Mouse (Mus musculus) cerebellum, adult 8-10 months (tissue): ENCODE data around the gene Lrp4.
"Not testable (repeated sequence)": the region's sequence is repeated elsewhere in the genome, so short reads cannot be mapped to it uniquely, and the experiment has no call there.

Experiments used
- DNase-seq: peaks from one replicate; pipeline ENCODE4 v3.0.0; 2022

Lrp4 gene

DNA sequence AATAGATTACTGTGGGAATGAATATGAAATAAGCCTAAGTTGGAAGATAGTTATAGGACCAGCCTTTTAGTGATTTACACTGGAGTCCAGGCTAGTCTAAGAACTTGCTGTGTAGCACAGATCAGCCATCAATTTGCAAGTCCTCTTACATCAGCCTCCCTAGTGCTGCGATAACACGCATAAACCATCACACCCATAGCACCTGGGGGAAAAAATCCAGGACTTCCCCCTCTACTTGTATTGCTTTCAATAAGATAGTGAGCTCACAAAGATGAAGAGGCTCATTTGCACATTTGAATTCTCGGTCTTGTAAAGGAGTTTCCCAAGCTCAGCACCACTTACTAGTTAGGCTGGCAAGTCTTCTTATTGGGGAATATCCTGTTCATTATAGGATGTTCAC is 2.9 kb upstream of the Lrp4 start:
- no peak for DNase-seq

- peak; percentile 39 for DNase-seq
Observed at GRCm38 (mm10) chr2:91455826-91456225, 1.5 kb upstream of the Lrp4 start.

DNA sequence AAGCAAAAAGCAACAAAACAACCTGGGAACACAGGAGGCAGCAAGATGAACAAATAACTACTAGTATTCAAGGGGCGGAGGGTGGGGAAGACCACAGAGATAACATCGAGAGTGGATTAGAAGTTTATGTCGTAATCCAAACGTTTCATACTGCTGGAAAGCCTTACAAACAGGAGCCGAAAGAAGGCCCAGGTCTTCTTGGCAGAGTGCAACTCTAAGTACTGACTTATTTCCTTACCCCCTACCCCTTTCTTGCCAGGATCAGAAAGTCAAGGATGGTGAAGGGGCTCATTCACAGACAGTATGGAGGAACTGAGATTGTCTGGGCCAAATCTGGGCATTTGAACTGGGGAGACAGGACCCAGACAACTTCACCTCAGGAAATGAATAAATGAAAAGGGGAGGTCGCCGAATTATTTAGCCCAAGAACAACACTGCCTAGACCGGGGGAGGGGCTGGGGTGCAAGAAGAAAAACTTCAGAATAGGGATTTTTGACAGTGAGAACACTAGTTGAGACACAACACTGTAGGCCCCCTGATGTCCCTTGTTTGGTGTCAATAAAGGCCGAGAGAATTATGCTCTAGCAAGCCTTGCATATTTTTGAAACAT is 715 bp upstream of the Lrp4 start:
- no peak for DNase-seq

GRCm38 (mm10) chr2:91457656-91458251 is 443 bp downstream of the Lrp4 start:
- DNase-seq: no peak

GRCm38 (mm10) chr2:91458252-91458672 is 951 bp downstream of the Lrp4 start:
- no peak for DNase-seq

GRCm38 (mm10) chr2:91458673-91459391 is 1.5 kb downstream of the Lrp4 start:
- no peak for DNase-seq

GRCm38 (mm10) chr2:91460076-91460475 is 2.8 kb downstream of the Lrp4 start:
- DNase-seq: no peak

DNA sequence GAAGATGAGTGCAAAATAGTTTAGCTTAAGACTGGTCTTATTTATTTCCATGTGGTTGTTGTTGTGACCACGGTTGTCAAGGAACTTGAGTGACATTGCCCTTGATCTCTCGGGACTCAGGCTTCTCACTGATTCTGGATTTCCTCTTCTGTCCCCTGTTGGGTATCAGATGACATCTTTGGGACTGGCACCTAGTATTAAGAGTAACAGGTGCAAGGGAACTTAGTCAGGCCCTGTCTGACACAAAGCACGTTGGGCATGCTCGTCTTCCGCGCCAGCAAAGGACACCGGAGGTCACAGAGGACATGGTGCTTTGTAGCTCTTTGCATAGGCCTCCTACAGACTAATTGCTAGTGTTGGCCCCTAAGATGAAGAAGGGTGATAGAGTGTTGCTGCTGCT is 3.5 kb downstream of the Lrp4 start:
- no peak for DNase-seq

DNA sequence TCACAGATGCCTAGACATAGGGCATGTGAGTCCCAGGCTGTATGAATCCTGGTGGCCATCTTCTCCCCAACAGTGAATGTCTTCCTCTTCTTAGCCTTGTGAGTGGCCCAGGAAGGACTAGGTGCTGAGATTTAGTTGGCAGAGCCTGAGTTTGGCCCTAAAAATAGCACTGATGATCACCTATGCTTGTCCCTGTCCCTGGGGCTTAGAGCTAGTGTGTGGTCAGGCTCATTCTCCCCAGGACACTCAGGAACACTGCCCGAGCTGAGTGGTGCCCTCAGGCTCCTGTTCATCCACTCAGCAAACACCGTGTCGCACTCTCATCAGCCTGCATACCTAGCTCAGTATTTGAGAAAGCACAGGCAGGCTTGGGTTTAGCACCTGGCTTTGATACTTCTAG is 4.0 kb downstream of the Lrp4 start:
- DNase-seq: no peak

- DNase-seq: no peak
Observed at GRCm38 (mm10) chr2:91462196-91462595, 4.9 kb downstream of the Lrp4 start.

DNA sequence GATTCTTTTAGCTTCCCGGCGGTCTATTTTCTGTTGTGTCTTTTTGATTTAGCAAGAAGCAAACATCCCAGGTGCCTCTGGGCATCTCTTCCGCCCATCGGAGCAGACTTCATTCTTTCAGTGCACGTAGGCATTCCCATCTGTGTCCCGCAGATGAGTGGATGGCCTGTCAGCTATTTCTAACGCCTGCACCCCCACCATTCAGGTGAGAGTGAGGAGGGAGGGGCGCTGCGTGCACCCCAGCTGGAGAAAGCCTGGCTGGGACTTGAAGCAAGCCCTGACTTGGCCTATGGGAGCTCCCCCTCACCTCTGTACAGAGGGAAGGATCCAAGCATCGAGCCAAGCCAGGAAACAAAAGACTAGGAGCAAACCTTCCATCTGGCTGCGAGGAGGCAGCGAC is 5.4 kb downstream of the Lrp4 start:
- no peak for DNase-seq

GRCm38 (mm10) chr2:91465934-91466333 is 8.6 kb downstream of the Lrp4 start:
- no peak for DNase-seq

DNA sequence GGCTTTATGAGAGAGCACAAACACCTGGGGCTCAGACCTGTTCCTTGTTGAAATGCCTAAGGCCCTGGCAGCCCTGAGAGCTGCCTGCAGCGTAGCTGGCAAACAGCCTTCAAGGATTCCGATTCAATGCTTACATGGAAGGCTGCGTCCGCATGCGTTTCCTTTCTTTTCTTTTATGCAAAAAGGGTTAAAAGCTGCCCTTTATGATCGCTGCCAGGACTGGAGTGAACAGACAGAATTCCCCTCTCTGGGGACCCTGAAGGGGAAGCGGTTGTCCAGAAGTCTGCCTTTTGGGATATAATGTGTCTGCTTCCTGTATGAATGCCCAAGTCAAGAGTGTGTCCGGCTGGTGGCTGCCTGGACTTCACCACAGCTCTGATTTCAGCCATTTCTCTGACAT is 10.3 kb downstream of the Lrp4 start:
- DNase-seq: no peak

DNA sequence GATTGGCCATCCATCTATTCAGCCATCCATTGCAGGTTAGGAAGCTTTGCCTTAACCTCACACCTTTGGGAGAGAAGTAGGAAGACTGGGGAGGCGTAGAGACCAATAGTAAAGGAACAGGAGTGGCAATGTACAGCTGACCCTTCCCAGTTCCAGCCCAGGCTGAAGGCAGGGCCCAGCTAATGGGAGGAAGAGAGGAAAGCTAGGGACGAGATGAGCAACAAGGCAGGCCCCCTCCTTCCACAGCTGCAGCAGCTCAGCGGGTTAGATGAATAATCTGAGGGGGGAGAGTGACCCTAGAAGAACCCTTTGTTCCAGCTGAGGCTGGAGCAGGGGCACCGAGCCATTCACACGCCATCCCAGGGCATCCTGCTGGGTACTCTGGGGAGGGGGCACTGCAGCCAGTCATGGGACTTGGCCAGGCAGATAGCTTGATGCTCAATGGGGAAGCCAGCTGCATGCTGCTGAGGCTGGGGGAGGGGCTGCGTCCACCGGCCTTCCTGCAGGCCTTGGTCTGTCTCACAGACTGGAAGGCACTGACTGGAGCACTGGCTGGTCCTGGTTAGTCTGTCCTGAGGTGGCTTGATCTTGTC is 12.8 kb downstream of the Lrp4 start:
- no peak for DNase-seq

GRCm38 (mm10) chr2:91474358-91474757 is 17.0 kb downstream of the Lrp4 start:
- DNase-seq: no peak

GRCm38 (mm10) chr2:91475791-91476190 is 18.5 kb downstream of the Lrp4 start:
- no peak for DNase-seq

GRCm38 (mm10) chr2:91476251-91476661 is 18.9 kb downstream of the Lrp4 start:
- DNase-seq: no peak

GRCm38 (mm10) chr2:91476841-91477240 is 19.5 kb downstream of the Lrp4 start:
- DNase-seq: no peak

DNA sequence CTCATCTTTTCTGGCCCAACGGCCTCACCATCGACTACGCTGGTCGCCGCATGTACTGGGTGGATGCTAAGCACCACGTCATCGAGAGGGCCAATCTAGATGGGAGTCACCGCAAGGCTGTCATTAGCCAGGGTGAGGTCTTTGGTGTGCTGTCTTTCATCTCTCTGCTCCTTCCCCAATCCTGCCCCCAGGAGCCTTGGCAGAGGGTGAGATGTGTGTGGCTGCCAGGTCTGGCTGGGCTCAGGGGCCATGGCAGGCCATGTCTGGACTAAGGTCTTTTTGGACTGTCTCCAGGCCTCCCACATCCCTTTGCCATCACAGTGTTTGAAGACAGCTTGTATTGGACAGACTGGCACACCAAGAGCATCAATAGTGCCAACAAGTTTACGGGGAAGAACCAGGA is 23.1 kb downstream of the Lrp4 start:
- no peak for DNase-seq

- peak; percentile 72 for DNase-seq
Observed at GRCm38 (mm10) chr2:91480805-91481514, 23.6 kb downstream of the Lrp4 start.

DNA sequence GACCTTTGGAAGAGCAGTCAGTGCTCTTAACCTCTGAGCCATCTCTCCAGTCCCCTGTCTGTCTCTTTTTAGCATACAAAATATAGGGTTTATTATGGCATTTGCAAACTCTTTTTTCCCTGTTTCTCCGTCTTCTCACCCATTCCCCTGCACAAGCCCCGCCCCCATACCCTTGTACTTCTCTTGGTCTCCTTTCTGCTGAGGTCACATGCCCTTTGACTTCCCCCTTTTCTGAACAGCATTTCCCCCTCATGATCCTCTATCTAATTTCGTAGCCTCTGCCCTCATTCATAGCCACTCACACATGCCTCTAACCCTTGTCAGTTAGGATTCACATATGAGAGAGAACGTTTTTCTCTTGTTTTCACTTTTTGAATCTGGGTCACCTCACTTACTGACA is 27.4 kb downstream of the Lrp4 start:
- no peak for DNase-seq

DNA sequence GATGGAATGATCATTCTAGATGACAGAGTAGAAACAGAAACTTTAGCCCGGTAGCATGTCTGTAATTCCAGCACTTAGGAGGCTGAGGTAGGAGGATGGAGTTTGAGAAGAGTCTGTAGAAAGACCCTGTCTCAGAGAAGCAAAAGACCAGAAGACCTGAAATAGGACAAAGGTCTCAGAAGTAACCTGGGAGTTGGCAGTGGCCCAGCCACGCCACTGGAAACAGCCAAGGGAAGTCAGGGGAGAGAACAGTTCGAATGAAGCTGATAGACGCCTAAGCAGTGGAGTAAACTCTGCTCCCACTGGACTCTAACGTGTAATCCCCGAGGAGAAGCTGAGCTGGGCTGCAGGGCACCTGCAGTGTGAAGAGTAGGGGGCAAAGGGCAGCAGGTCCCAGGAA is 27.9 kb downstream of the Lrp4 start:
- DNase-seq: no peak

GRCm38 (mm10) chr2:91487295-91487694 is 30.0 kb downstream of the Lrp4 start:
- not testable (repeated sequence) for DNase-seq
